Mouse (Mus musculus): ENCODE measurements around the gene Rtn3.

Rtn3 gene

DNA sequence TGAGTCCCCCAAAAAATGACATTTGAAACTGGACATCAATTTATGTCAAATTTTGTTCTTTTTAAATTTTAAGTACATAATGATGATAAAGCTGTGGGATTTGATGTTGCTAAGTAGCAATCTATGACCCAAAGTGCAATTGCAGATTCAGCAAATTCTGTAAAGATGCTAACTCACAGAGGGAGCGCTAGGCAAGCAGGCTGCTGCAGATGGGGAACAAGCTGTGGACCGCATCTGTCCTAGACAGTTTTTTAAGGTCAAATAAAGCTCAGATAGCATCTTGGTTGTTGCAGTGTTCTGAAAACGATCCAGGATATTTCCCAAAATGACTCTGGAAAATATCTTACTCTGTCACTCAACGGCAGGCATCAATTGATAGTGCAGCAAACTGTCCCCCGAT, 995 bp upstream of the Rtn3 start:
- DNase-seq (ENCODE audit: low spot score) = peak; percentile 22

DNA sequence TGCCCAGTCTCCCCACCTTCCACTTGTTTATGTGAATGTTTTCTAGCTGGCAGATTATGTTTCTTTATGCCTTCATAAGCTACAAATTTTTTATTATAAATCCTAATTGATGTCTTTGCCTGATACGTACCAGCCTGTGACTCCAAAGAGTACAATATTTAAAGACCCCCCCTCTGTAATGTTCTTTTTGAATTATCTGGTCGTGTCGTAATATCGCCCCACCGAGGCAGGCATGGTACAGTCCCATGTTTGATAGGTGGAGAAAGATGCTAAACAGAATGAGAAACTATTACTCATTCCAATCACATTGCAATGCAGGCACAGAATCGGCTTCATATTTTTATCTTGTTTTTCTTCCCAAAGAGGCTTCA, 416 bp upstream of the Rtn3 start:
- DNase-seq (ENCODE audit: low spot score) = no peak

GRCm38 (mm10) chr19:7482266-7482598, 849 bp downstream of the Rtn3 start:
- DNase-seq (ENCODE audit: low spot score) = no peak

DNA sequence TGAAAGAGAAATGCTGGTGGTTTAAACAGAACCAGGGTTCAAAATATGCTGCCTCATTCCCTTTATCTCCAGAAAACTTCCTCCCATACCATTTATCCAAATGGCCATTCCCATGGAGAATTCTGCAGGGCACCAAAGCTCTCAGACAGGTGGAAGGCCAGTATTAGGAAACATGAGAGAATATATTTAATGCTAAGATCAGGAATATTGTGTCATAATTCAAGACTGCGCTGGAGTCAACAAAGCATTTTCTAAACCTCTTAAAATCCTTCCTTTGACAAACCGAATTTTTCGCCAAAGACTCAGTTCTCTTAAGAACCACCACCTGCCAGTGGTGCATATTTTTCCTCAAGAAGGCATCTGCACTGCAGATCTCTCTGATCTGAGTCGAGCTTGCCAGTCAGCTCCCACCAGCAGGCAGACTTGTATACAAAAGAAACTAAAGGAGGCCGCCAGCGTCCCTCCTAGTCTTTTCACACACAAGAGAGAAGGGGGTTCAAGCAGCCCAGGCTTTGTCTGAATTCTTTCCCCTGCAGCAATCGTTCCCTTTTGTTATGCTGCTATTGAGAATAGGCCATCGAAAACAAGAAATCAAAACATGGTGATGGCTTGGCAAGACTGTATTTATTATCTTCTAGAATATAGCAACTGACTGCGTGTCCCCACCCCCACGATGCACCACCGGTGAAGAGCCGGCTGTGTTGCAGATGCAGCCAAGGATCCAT, 1.4 kb downstream of the Rtn3 start:
- peak; percentile 28 for DNase-seq (ENCODE audit: low spot score)

DNA sequence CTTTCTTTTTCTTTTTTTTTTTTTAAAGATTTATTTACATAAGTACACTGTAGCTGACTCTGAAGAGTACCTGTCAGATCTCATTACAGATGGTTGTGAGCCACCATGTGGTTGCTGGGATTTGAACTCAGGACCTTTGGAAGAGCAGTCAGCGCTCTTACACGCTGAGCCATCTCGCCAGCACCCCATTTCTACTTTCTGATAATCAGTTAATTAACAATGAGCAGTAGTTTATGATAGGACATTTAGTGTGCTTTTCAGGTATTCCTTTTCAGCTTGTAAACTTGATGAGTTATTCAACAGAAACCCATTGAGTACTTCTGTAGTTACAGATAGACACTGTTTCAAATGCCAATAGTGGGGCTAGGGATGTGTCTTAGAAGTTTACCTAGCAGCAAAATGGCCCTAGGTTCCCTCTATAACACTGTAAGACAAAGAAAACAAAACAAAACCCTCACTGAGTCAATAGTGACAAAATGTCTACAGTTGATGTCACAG, 3.3 kb downstream of the Rtn3 start:
- no peak for DNase-seq (ENCODE audit: low spot score)

GRCm38 (mm10) chr19:7470643-7471042, 12.4 kb downstream of the Rtn3 start:
- no peak for DNase-seq (ENCODE audit: low spot score)

GRCm38 (mm10) chr19:7467915-7468314, 15.2 kb downstream of the Rtn3 start:
- DNase-seq (ENCODE audit: low spot score) = no peak

- DNase-seq (ENCODE audit: low spot score) = no peak
Measured at GRCm38 (mm10) chr19:7459370-7459769, 23.7 kb downstream of the Rtn3 start.

GRCm38 (mm10) chr19:7458901-7459300, 24.2 kb downstream of the Rtn3 start:
- no peak for DNase-seq (ENCODE audit: low spot score)

DNA sequence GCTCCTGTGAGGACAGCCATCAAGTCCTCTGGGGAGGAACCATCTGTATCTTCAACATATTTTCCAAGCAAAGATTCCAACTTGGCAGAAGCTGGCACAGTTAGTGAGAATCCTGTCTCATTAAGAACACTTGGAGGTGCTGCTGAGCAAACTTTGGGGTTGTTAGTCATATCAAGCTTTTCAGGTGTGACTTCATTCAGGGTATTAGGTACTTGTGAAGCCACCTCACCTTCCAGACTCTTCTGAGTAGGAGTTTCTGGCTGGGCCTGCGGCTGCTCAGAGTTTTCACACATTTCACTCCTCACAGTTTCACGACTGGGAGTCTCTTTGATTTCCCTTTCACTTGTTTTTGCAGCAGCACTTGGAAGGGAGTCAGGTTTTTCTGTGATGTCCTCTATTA, 26.3 kb downstream of the Rtn3 start:
- no peak for DNase-seq (ENCODE audit: low spot score)

- no peak for DNase-seq (ENCODE audit: low spot score)
Measured at GRCm38 (mm10) chr19:7445596-7445995, 37.5 kb downstream of the Rtn3 start.

GRCm38 (mm10) chr19:7445105-7445504, 38.0 kb downstream of the Rtn3 start:
- no peak for DNase-seq (ENCODE audit: low spot score)

GRCm38 (mm10) chr19:7441493-7441892, 41.6 kb downstream of the Rtn3 start:
- peak; percentile 47 for DNase-seq (ENCODE audit: low spot score)

GRCm38 (mm10) chr19:7438295-7438694, 44.8 kb downstream of the Rtn3 start:
- DNase-seq (ENCODE audit: low spot score) = no peak

DNA sequence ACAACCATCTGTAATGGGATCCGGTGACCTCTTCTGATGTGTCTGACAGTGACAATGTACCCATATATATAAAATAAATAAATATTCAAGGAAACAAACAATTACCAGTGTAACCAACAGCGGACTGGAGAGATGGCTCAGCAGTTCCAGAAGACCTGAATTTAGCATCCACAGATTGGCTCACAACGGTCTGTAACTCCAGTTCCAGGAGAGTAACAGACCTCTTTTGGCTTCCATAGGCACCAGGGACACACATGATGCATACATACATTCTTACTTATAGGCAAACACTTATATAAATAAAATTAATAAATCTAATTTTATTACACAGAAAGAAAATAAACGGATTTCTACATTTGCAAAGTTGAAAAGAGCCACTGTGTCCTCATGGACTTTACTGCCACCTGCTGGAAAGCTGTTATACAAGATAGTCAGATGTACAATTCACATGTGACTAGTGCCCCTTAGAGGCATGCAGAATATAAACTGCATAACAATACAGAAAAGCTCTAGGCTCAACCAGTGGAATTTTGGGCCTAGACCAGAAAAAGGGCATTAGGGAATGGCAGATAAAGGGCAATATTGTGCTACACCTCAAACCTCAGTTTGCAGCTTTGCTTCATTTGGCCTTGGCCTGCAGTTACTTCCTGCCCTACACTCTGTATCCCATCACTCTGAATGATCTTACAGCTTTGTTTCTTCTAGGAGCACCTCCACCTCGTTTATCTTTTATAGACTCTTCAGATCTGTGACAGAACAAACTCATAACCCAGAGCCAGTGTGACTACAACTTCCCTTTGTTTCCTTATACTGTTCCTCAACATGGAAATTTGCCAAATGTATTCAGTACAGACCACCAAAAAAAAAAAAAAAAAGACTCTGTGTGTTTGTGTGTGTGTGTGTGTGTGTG, 46.8 kb downstream of the Rtn3 start:
- DNase-seq (ENCODE audit: low spot score) = peak; percentile 56

GRCm38 (mm10) chr19:7434887-7435286, 48.2 kb downstream of the Rtn3 start:
- no peak for DNase-seq (ENCODE audit: low spot score)

DNA sequence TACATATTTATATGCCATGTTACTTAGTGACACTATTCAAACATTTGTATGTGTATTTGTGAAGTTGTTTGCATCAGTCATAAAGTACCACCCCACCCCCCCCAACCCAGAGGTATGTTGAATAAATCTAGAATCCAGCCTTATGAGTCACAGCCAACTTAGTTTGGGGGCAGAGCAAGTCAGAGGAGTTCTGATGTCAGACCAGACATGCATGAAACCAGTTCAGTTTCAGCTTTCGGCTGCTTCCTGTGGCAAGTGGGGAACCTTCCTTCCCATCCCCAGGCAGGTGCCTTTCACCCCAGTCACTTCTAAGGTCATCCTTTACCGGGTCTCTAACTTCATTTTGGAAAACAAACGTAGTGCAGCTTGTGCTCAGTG, 57.7 kb downstream of the Rtn3 start:
- no peak for DNase-seq (ENCODE audit: low spot score)

DNA sequence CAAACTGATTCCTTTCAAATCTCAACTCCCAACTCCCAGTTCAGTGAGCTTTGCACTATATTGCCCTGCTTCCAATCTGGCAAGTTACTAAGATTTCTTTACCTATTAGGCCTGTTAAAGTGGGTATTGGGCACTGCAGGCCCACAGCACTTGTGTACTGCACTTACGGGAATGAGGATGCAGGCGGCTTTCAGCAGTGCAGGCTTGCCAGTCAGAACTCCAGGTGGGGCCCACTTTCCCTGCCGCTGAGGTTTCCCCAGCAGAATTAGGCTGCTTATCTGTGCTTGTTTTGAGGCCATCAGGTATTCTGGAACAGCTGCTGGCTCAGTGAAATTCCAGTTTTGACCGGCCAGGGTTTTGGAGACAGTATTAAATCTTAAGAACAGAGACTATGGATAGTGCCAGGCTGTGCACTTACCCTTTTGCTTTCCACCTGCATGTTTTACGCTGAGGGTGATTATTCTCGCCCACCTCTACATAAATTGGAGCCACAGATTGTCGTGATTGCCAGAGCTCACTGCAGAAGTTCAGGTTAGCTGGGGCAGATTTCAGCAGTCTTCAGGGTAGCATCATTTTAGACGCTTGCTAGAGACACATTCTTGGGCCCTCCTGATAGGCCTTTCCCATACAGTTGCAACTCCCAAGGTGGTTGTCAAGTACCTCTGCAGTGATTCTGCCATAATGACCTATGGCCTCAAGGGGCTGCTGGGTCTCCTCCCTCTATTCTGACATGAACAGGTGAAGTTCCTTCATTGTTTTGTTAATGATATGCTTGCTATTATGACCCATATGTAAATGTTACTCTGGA, 58.3 kb downstream of the Rtn3 start:
- no peak for DNase-seq (ENCODE audit: low spot score)

GRCm38 (mm10) chr19:7424131-7424530, 59.0 kb downstream of the Rtn3 start:
- no peak for DNase-seq (ENCODE audit: low spot score)

GRCm38 (mm10) chr19:7423656-7424030, 59.4 kb downstream of the Rtn3 start:
- no peak for DNase-seq (ENCODE audit: low spot score)

GRCm38 (mm10) chr19:7423028-7423655, 59.9 kb downstream of the Rtn3 start:
- DNase-seq (ENCODE audit: low spot score) = no peak

GRCm38 (mm10) chr19:7422656-7423027, 60.4 kb downstream of the Rtn3 start:
- DNase-seq (ENCODE audit: low spot score) = no peak

Data from c-Kit-positive CD71-positive TER-119-positive erythroid progenitor cells, embryonic 14.5 days (primary cell).